Mouse (Mus musculus) liver, postnatal 0 days (tissue): ENCODE results near the gene Dyrk3.

ENCODE experiments used
- CTCF ChIP-seq: sonication (generic); IDR thresholded peaks from 2 replicates; pipeline ENCODE4 v1.5.1; 2016; ENCODE audit warnings: antibody characterized with exemption, low read depth
- EP300 ChIP-seq: IDR thresholded peaks from 2 replicates; pipeline ENCODE4 v1.6.1; 2016; ENCODE audit warnings: antibody characterized with exemption, low read depth, mild to moderate bottlenecking

GRCm38 (mm10) chr1:131175189-131175588 lies 37.0 kb upstream of the Dyrk3 start:
- no peak for TF ChIP-seq EP300
- TF ChIP-seq CTCF = no peak
